Mouse (Mus musculus): ENCODE data around the gene Supt6. TPM values are rescaled to one million over a fixed set of nuclear protein-coding genes. Genes with fewer than 3 reads are reported as not detected.
A peak's percentile ranks its signal among the peaks of the same experiment; 100 is the strongest.

The Supt6 gene
- polyA plus RNA-seq, 1 experiment, result 30.7 TPM

GRCm38 (mm10) chr11:78210615-78211014, 35.2 kb downstream of the Supt6 start:
- WGBS, result 83% methylated on average over 7 of the region's 7 CpGs
- peaks cover 2% of the 10 kb centered on the region for H3K4me1 ChIP-seq (ENCODE audit: control insufficient read depth, insufficient read depth, low read length)
- no peak overlapping the region for H3K4me3 ChIP-seq (replicated peaks; ENCODE audit: control insufficient read depth, low read depth, low read length)
- no peak overlapping the region for H3K27ac ChIP-seq (ENCODE audit: control insufficient read depth, insufficient read depth, low read depth, low read length, poor library complexity)
- TF ChIP-seq CTCF (IDR thresholded peaks at IDR 0.05; ENCODE audit: control insufficient read depth, insufficient read depth, low read length), result no peak
- no peak for TF ChIP-seq POLR2A (IDR thresholded peaks at IDR 0.05; ENCODE audit: borderline replicate concordance, control insufficient read depth, low read depth, low read length)

- no peak for TF ChIP-seq POLR2A (IDR thresholded peaks at IDR 0.05; ENCODE audit: borderline replicate concordance, control insufficient read depth, low read depth, low read length)
- TF ChIP-seq CTCF (IDR thresholded peaks at IDR 0.05; ENCODE audit: control insufficient read depth, insufficient read depth, low read length), result no peak
- 86% methylated on average over 6 of the region's 6 CpGs for WGBS
- peaks cover 2% of the 10 kb centered on the region for H3K4me1 ChIP-seq (ENCODE audit: control insufficient read depth, insufficient read depth, low read length)
Observed at GRCm38 (mm10) chr11:78209886-78210285, 35.9 kb downstream of the Supt6 start.

GRCm38 (mm10) chr11:78207190-78207589, 38.6 kb downstream of the Supt6 start:
- no peak overlapping the region for H3K4me3 ChIP-seq (replicated peaks; ENCODE audit: control insufficient read depth, low read depth, low read length)
- TF ChIP-seq POLR2A (IDR thresholded peaks at IDR 0.05; ENCODE audit: borderline replicate concordance, control insufficient read depth, low read depth, low read length) (no peak), CTCF (IDR thresholded peaks at IDR 0.05; ENCODE audit: control insufficient read depth, insufficient read depth, low read length) (no peak)
- H3K4me1 ChIP-seq (ENCODE audit: control insufficient read depth, insufficient read depth, low read length), result no peaks in the 10 kb centered on the region
- H3K27ac ChIP-seq (ENCODE audit: control insufficient read depth, insufficient read depth, low read depth, low read length, poor library complexity), result no peak overlapping the region
- WGBS, result 93% methylated on average over 7 of the region's 7 CpGs

More at GRCm38 (mm10) chr11:78209886-78210285, 35.9 kb downstream of the Supt6 start:
- Histone ChIP-seq H3K27ac (ENCODE audit: control insufficient read depth, insufficient read depth, low read depth, low read length, poor library complexity) (no peak overlapping the region), H3K4me3 (replicated peaks; ENCODE audit: control insufficient read depth, low read depth, low read length) (no peak overlapping the region)

- TF ChIP-seq CTCF (IDR thresholded peaks at IDR 0.05; ENCODE audit: control insufficient read depth, insufficient read depth, low read length), result no peak
- TF ChIP-seq POLR2A (IDR thresholded peaks at IDR 0.05; ENCODE audit: borderline replicate concordance, control insufficient read depth, low read depth, low read length), result no peak
- 83% methylated on average over 13 of the region's 13 CpGs for WGBS
- H3K27ac ChIP-seq (ENCODE audit: control insufficient read depth, insufficient read depth, low read depth, low read length, poor library complexity), result no peak overlapping the region
Observed at GRCm38 (mm10) chr11:78205361-78206206, 40.2 kb downstream of the Supt6 start.

GRCm38 (mm10) chr11:78204287-78204686, 41.5 kb downstream of the Supt6 start:
- TF ChIP-seq CTCF (IDR thresholded peaks at IDR 0.05; ENCODE audit: control insufficient read depth, insufficient read depth, low read length) (no peak), POLR2A (IDR thresholded peaks at IDR 0.05; ENCODE audit: borderline replicate concordance, control insufficient read depth, low read depth, low read length) (no peak)
- no peak overlapping the region for H3K4me3 ChIP-seq (replicated peaks; ENCODE audit: control insufficient read depth, low read depth, low read length)
- 82% methylated on average over 6 of the region's 6 CpGs for WGBS
- no peaks in the 10 kb centered on the region for H3K4me1 ChIP-seq (ENCODE audit: control insufficient read depth, insufficient read depth, low read length)
- no peak overlapping the region for H3K27ac ChIP-seq (ENCODE audit: control insufficient read depth, insufficient read depth, low read depth, low read length, poor library complexity)

More at GRCm38 (mm10) chr11:78205361-78206206, 40.2 kb downstream of the Supt6 start:
- Histone ChIP-seq H3K4me1 (ENCODE audit: control insufficient read depth, insufficient read depth, low read length) (no peaks in the 10 kb centered on the region), H3K4me3 (replicated peaks; ENCODE audit: control insufficient read depth, low read depth, low read length) (no peak overlapping the region)

- TF ChIP-seq CTCF (IDR thresholded peaks at IDR 0.05; ENCODE audit: control insufficient read depth, insufficient read depth, low read length) (no peak), POLR2A (IDR thresholded peaks at IDR 0.05; ENCODE audit: borderline replicate concordance, control insufficient read depth, low read depth, low read length) (no peak)
- Histone ChIP-seq H3K4me3 (replicated peaks; ENCODE audit: control insufficient read depth, low read depth, low read length) (no peak overlapping the region), H3K27ac (ENCODE audit: control insufficient read depth, insufficient read depth, low read depth, low read length, poor library complexity) (no peak overlapping the region), H3K4me1 (ENCODE audit: control insufficient read depth, insufficient read depth, low read length) (no peaks in the 10 kb centered on the region)
- 87% methylated on average over 3 of the region's 3 CpGs for WGBS
Observed at GRCm38 (mm10) chr11:78202372-78202771, 43.4 kb downstream of the Supt6 start.

GRCm38 (mm10) chr11:78195101-78195863, 50.5 kb downstream of the Supt6 start:
- Histone ChIP-seq H3K27ac (ENCODE audit: control insufficient read depth, insufficient read depth, low read depth, low read length, poor library complexity) (no peak overlapping the region), H3K4me1 (ENCODE audit: control insufficient read depth, insufficient read depth, low read length) (peaks cover 1% of the 10 kb centered on the region), H3K4me3 (replicated peaks; ENCODE audit: control insufficient read depth, low read depth, low read length) (peak overlapping the region; percentile 96)
- 68% methylated on average over 23 of the region's 23 CpGs for WGBS
- TF ChIP-seq CTCF (IDR thresholded peaks at IDR 0.05; ENCODE audit: control insufficient read depth, insufficient read depth, low read length) (no peak), POLR2A (IDR thresholded peaks at IDR 0.05; ENCODE audit: borderline replicate concordance, control insufficient read depth, low read depth, low read length) (no peak)
